Mouse (Mus musculus) gastrocnemius, postnatal 10 days (tissue): ENCODE results near the gene Pard3. TPM values are rescaled to one million over a fixed set of nuclear protein-coding genes. Genes with fewer than 3 reads are reported as not detected.

Experiments
- DNase-seq: peaks from one replicate; pipeline ENCODE4 v3.0.0; 2021; ENCODE audit warnings: mixed read lengths
- total RNA-seq, 2 experiments: library from RNA; stranded (reverse); gene quantifications; 2 replicates each; pipeline ENCODE4 v1.2.3; 2021

The Pard3 gene
- total RNA-seq, 2 experiments from 2014 or later: 30.3 to 37.2 TPM

GRCm38 (mm10) chr8:127230233-127230595, 166.5 kb downstream of the Pard3 start:
- no peak for DNase-seq

DNA sequence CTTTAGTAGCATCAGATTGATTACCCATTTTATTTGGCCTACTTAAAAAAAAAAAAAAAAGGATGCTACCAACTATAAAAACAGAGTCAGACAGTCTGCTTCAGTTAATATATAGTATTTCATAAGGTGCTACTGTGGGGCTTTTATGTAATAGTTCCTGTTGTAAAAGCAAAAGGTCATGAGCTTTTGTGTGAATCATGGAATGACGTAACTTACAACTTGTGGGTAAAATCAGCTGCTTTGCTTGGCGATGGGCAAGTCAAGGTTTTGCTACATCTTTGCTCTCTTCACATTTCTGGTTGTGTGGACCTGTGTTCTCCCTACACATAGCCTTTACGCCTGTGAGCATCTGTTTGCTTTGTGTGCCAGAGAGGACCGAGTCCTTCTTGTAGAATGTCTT, 179.7 kb downstream of the Pard3 start:
- DNase-seq: no peak

DNA sequence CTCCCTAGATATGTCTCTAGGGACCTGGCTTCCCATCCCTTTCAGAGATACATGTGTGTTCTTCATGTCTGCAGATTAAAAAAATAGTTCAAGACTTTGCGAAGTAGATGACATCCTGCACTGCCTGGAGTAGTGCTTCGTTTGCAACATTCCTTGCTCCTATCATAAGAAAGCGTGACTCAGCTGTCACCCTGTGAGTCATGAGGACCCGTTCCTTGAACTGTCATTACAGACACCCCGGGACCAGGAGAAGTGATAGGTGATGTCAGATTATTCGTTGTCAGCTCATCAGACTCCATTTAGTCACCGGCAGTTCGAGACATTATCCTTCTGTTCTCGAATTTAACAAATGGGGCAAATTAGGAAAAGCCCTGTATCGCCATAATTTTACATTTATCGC, 180.1 kb downstream of the Pard3 start:
- DNase-seq: no peak

GRCm38 (mm10) chr8:127250746-127251145, 187.1 kb downstream of the Pard3 start:
- DNase-seq: no peak

DNA sequence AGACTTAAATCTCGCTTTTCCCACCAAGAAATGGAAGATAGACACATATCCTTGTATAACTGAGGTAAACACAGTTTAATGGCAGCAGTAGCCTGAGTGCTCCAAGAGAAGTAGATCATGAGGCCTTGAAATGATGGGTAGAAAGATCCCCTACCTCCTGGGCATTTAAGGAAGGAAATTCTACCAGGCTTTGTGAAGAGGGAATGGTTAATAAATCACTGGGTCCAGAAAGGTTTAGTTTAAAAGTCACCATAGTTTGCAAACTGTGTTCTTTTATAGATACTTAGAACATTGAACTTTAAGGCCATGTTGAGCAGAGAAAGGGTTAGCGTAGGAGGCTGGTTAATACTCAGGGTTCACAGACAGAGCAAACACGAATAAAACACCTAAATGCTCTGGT, 187.8 kb downstream of the Pard3 start:
- no peak for DNase-seq

DNA sequence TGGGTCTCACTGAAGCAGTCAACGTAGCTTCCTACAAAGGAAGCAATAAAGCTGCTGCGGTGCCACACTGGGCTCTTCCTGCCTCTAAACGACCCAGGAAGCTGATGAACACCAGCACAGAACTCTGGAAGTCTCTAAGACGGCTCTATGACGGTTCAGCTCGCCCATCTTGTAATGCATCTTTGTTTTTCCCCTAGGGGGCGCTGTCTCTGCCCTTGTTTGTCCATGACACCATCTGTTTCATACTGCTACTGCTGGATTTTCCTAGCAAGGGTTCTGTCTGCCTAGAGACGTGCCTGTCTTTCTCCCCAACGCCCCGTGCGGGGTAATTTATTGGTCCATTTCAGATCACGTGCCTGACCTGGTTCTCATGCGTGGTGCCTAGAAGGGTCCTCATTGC, 188.3 kb downstream of the Pard3 start:
- peak; percentile 8 for DNase-seq

GRCm38 (mm10) chr8:127254625-127255024, 190.9 kb downstream of the Pard3 start:
- no peak for DNase-seq

- DNase-seq: no peak
Measured at GRCm38 (mm10) chr8:127257086-127257485, 193.4 kb downstream of the Pard3 start.

GRCm38 (mm10) chr8:127261051-127261450, 197.4 kb downstream of the Pard3 start:
- no peak for DNase-seq

DNA sequence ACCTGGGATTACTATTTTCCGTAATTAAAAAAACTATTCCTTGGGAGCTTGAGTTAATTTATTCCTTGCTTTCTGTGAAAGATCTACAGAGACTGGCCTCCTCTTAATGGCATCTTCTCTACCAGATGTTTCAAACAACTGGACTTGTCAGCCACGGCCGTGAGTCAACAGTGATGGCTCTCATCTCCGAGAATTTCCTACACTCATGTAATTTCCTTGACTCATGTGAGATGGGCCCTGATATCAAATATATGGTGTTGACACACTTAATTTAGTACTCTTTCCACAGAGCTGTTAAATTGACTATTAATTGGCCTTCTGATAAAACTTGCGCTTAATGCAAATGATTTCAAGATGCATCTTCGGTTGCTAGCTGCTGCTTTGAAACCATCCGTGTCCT, 198.3 kb downstream of the Pard3 start:
- DNase-seq: no peak

DNA sequence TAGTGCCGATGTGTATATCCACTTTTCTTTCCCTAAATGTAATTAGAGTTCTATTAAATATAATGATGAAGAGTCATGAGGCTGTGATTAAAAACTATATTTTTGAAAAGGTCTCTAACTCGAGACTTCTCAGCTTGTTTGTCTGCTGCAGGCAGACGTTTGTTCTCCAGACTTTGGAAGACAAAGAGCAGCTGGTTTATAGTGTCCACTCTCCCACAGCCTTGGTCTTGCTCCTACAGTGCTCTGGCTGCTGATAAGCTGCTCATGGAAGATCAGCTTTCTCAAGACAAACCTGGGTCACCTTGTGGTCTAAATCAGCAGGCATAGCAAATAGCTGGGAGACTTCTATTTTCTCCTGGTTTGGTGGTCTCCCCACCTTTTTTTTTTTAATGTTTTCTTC, 198.7 kb downstream of the Pard3 start:
- no peak for DNase-seq

DNA sequence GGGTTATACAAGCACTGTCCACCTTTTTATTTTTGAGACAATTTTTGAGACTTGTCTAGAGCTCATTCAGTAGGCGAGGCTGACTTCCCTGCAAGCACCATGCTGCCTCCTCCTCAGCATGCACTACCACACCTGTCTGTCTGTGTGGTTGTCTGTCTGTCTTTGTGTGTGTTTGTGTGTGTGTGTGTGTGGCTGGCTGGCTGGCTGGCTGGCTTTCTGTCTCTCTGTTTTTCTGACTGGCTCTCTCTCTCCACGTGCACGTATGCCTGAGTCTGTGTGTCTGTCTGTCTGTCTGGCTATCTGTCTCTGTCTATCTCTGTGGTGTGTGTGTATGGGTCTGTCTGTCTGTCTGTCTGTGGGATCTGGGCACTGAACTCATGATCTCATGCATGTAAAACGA, 199.2 kb downstream of the Pard3 start:
- DNase-seq: no peak

GRCm38 (mm10) chr8:127263457-127263856, 199.8 kb downstream of the Pard3 start:
- no peak for DNase-seq

DNA sequence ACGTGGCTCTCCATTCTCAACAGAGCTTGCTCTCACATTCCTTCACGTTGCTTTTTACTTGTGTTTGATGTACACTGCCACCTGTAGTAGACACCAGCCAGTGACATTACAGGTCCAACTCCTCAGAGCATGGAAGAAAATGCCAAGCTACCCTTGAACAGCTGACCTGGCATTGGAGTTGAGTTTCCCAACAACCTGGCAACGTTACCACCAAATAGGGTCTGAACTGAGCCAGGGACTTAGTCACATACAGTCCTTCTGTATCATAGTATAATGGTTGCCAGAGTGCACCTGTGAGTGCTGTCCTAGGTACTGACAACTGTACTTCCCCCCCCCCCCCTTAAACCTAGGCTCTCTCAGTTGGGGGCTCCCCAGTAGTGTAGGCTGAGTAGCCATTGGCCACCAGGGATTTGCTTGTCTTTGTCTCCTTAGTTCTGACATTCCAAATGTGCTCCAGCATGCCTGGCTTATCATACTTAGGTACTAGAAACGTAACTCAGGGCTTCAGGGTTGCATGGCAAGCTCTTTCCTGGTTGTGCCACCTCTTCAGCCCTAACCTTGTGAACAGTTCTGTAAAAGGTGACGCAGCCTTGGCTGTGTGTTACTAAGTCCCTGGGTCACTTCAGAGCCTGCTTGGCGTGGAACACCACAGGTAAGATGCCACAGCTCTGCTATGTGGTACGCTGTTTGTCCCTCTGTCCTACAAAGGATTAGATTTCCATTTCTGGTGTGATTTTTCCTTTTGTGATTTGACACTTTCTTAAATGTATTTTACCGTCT, 201.2 kb downstream of the Pard3 start:
- DNase-seq: no peak

- no peak for DNase-seq
Measured at GRCm38 (mm10) chr8:127266777-127267176, 203.1 kb downstream of the Pard3 start.

DNA sequence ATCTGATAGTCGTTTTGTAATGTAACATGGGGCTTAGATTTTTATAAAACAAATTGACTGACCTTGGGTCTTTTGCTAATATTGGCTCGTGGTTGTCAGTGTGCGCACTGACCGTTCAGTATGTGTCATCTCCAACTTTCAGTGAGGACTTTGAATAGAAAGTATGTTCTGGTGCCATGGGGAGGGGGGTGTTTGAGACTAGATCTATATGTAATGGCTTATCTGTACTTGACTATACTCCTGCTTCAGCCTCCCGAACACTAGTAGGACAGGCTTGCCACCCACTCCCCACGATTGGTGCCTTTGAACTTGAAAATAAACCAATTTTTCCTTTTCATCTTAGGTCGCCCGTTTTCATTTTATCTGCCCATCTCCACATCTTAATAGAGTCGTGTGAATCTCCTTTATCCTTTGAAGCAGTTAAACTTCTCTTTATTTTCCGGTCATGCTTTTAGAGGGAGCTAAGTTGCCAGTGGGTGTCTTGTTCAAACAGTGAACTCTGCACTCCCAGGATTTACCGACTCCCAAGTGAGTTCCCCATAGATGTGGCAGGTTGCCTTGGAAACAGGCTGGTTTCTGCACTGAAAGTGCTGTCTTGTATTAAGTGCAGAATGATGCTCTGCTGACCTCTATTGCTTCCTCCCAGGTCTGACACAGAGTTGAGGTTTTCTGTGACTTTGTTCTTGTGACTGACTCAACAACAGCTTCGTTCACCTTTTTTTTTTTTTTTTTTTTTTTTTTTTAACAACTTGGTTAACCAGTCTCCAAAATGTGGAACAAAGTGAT, 204.7 kb downstream of the Pard3 start:
- DNase-seq: no peak

GRCm38 (mm10) chr8:127269082-127269747, 205.5 kb downstream of the Pard3 start:
- no peak for DNase-seq

- no peak for DNase-seq
Measured at GRCm38 (mm10) chr8:127271186-127271585, 207.5 kb downstream of the Pard3 start.

DNA sequence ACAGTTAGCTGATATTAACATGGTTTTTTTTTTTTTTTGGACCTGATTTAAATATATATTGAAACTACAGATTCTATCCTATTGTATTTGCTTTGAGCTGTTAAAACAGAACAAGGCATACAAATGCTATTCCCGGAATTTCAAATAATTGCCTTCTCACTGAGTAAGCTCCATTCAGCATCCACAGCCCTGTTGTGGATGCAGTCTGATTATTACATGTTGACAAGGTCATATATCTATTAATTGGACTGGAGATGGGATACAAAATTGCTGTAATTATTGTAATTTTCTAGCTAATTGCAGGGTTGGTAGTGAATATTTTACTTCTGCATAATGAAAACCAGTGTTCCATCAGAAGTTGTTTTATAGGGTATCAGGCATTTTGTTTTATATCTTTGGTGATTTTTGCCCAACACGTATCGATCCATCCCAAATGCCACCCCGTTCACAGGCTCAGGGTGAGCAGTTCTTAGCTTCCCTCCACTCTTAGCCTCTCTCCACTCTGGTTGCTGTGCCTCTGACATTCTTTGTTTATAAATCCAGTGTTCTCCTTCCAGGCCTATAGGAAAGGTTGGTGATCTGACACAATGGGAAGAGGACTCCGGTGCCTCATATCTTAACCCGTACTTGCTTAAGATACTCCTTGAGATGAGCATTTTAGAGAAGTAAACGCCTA, 216.7 kb downstream of the Pard3 start:
- no peak for DNase-seq

DNA sequence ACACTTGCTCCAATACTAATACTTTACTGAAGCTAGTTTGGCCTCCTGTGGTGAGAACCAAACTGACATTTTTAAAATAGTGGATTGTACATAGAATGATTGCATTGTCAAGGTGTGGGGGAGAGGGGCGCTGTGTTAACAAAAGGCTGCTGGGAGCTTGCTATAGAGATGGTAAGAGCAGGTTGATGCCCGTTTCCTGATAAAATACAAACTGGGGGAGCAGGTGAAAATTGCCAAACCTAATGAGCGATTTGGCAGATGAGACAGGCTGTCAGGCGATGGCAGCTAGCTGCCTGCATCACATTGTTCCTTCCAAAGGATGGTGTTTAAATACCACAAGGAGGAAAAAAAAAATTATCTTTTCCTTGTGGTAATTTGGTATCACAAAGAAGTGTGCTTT, 217.3 kb downstream of the Pard3 start:
- DNase-seq: no peak

GRCm38 (mm10) chr8:127284462-127285216, 220.9 kb downstream of the Pard3 start:
- DNase-seq: no peak

DNA sequence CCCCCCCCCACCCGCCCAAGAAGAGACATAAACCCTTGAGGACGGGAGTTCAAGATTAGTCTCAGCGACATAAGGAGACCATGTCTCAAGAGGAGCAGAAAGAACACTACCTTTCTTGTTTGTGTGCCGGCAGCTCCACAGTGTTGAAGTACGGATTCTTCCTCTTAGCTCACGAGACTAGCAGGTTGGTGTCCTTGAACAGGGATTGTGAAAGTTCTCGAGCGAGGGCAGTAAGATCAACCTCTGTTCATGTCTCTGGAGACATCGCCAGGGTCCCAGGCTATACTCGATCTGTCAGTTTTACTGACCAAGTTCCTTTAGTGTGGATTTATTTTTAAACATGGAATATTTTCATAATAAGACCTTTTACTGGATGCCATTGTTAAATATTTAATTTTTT, 224.1 kb downstream of the Pard3 start:
- no peak for DNase-seq
